Mouse (Mus musculus): ENCODE results near the gene Ces1d. TPM values are rescaled to one million over a fixed set of nuclear protein-coding genes. Genes with fewer than 3 reads are reported as not detected.
"Not testable (repeated sequence)": the region's sequence is repeated elsewhere in the genome, so short reads cannot be mapped to it uniquely, and the experiment has no call there.

Gene Ces1d
- polyA plus RNA-seq, 1 experiment from 2014 or later: 0.34 TPM

DNA sequence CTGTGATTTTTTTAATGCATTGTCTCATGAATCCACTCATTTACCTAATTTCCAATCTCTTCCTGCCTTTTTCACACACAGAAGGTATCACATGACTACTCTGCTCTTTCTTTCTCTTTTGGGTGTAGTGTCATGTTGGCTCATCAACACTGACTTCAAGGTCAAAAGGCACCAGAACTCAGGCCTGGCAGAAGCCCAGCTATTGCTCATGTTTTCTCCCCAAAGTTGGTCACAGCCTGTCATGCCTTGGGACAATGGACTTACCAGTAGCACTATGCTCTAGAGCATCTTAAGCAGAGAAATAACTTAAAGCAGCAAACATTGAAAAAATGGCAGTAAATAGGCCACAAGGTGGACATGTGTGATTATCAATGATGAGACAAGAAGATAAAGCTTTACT, 13.5 kb upstream of the Ces1d start:
- Histone ChIP-seq H3K9me3 (no peaks in the 10 kb centered on the region), H3K27ac (no peak overlapping the region), H3K4me1 (replicated peaks) (no peaks in the 10 kb centered on the region), H3K4me2 (replicated peaks) (no peak overlapping the region), H3K27me3 (no peaks in the 10 kb centered on the region), H3K9ac (replicated peaks) (no peak overlapping the region), H3K4me3 (replicated peaks) (no peak overlapping the region), H3K36me3 (no peaks in the 10 kb centered on the region)
- ATAC-seq: no peak

DNA sequence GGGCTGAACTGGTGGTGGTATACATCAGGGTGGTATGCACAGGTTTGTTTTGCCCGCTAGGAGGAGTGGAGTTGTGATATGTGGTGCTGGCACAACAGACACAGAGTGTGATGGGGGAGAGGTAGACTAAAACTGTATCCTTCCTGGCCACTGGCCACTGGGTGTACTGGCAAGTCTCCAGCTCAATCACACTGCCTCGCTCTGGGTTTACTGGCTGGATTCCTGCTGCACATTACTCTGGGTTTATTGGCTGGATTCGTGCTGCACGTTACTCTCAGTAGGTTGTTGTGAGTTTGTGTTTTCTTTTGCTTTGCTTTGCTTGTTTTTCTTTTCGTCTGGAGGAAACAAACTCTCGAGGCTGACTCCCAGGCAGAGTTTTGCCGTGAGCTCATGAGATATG, 1.5 kb upstream of the Ces1d start:
- ATAC-seq: not testable (repeated sequence)

DNA sequence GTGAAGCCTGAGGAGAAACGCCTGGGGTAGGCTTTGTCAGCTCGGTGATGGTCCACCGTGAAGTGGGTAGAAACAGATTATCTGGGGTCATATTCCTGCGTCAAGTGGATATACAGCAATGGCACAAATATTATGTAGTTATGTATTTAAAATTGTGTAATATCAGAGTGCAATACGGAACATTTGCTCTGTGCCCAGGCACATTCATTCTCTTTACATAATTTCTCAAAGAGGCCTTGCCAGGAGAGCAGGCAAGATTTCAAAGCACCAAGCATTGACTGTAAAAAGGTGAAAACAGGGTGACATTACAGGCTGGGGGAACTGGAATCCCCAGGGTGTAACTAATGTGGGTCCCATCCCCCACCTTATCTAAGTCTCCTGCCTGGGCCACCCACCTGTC, 1.2 kb downstream of the Ces1d start:
- H3K27me3 ChIP-seq: no peaks in the 10 kb centered on the region
- H3K36me3 ChIP-seq: no peaks in the 10 kb centered on the region
- no peak for ATAC-seq
- no peak overlapping the region for H3K27ac ChIP-seq
- no peak overlapping the region for H3K4me2 ChIP-seq (replicated peaks)
- no peak overlapping the region for H3K4me3 ChIP-seq (replicated peaks)
- no peak overlapping the region for H3K9ac ChIP-seq (replicated peaks)
- no peaks in the 10 kb centered on the region for H3K4me1 ChIP-seq (replicated peaks)
- WGBS: 92% methylated on average over 5 of the region's 5 CpGs
- no peaks in the 10 kb centered on the region for H3K9me3 ChIP-seq

More for the DNA sequence above, 1.5 kb upstream of the Ces1d start:
- not testable (repeated sequence) for H3K9ac ChIP-seq (replicated peaks); H3K9me3 ChIP-seq; H3K36me3 ChIP-seq; H3K27ac ChIP-seq; H3K4me1 ChIP-seq (replicated peaks); H3K4me3 ChIP-seq (replicated peaks); H3K4me2 ChIP-seq (replicated peaks); H3K27me3 ChIP-seq
- WGBS: 85% methylated on average over 7 of the region's 7 CpGs

GRCm38 (mm10) chr8:93180581-93181129, 17.0 kb downstream of the Ces1d start:
- no peak for ATAC-seq
- no peaks in the 10 kb centered on the region for H3K9me3 ChIP-seq
- WGBS: 86% methylated on average over 4 of the region's 4 CpGs
- H3K4me1 ChIP-seq (replicated peaks): no peaks in the 10 kb centered on the region
- H3K4me2 ChIP-seq (replicated peaks): no peak overlapping the region
- no peak overlapping the region for H3K27ac ChIP-seq
- H3K27me3 ChIP-seq: no peaks in the 10 kb centered on the region
- no peaks in the 10 kb centered on the region for H3K36me3 ChIP-seq
- no peak overlapping the region for H3K9ac ChIP-seq (replicated peaks)
- no peak overlapping the region for H3K4me3 ChIP-seq (replicated peaks)

- Histone ChIP-seq H3K27me3 (no peaks in the 10 kb centered on the region), H3K9me3 (no peaks in the 10 kb centered on the region), H3K4me3 (replicated peaks) (no peak overlapping the region), H3K9ac (replicated peaks) (no peak overlapping the region), H3K36me3 (no peaks in the 10 kb centered on the region), H3K27ac (no peak overlapping the region), H3K4me1 (replicated peaks) (no peaks in the 10 kb centered on the region), H3K4me2 (replicated peaks) (no peak overlapping the region)
- ATAC-seq: no peak
- WGBS: 67% methylated on average over 1 of the region's 1 CpGs
Observed at GRCm38 (mm10) chr8:93176593-93176992, 21.0 kb downstream of the Ces1d start.

DNA sequence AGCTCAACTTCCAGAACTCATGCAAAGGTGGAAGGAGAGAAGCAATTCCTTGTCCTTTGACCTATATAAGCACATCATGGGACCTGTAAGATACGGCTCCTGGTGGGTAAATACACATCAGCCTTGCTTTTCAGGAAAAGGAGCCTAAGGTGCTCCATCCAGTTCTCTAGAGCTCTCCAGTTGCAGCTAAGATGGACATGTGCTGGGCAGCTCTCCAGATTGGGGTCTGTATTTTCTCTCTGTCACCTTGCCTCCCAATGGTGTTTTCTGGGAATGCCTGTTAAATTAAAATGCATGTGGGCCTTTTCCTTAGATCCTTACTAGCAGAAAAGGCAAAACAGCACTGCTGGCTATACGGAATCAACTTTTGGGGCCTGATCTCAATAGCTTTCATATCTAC, 23.1 kb downstream of the Ces1d start:
- no peak overlapping the region for H3K27ac ChIP-seq
- H3K4me1 ChIP-seq (replicated peaks): no peaks in the 10 kb centered on the region
- ATAC-seq: no peak
- H3K4me2 ChIP-seq (replicated peaks): no peak overlapping the region
- no peaks in the 10 kb centered on the region for H3K36me3 ChIP-seq
- H3K4me3 ChIP-seq (replicated peaks): no peak overlapping the region
- no peaks in the 10 kb centered on the region for H3K27me3 ChIP-seq
- WGBS: 91% methylated on average over 2 of the region's 2 CpGs
- no peak overlapping the region for H3K9ac ChIP-seq (replicated peaks)
- H3K9me3 ChIP-seq: no peaks in the 10 kb centered on the region

DNA sequence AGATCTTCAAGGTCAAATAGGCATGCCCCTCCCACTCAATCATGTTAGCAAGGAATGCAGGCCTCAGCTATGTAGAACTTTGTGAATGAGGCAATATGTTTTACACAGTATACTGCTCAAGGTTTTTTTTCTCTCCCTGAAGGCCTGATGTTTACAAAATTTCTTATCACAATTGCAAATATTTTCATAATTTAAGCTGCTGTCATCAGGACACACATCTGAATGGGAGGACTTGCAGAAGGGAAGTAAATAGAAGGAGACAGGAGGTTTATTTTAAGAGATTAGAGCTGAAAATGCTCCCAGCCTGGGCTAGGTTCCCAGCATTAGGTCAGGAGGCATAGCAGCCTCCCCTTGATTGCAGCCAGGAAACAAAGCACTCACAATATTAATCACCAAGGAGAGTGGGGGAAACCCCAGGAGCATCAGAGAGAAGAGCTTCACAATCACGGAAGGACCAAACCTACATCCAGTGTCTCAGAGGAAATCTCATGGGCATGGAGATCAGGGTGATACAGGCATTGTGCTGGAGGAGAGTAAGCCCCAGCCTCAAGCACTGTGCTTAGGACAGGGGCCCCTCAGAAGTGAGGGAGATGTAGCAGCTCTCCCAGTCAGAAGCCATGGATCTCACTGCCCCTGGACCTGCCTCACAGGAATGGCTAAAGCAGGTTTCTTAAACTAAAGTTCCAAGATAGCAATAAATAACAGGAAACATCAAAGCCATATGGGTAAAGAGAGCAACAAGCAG, 25.6 kb downstream of the Ces1d start:
- ATAC-seq: no peak
- H3K4me2 ChIP-seq (replicated peaks): no peak overlapping the region
- WGBS: 39% methylated on average over 1 of the region's 1 CpGs
- H3K9ac ChIP-seq (replicated peaks): no peak overlapping the region
- H3K27ac ChIP-seq: no peak overlapping the region
- H3K27me3 ChIP-seq: no peaks in the 10 kb centered on the region
- no peaks in the 10 kb centered on the region for H3K4me1 ChIP-seq (replicated peaks)
- no peaks in the 10 kb centered on the region for H3K36me3 ChIP-seq
- H3K9me3 ChIP-seq: no peaks in the 10 kb centered on the region
- H3K4me3 ChIP-seq (replicated peaks): no peak overlapping the region

GRCm38 (mm10) chr8:93163363-93163762, 34.3 kb downstream of the Ces1d start:
- Histone ChIP-seq H3K4me3 (replicated peaks) (no peak overlapping the region), H3K4me2 (replicated peaks) (no peak overlapping the region), H3K36me3 (no peaks in the 10 kb centered on the region), H3K27ac (no peak overlapping the region), H3K9ac (replicated peaks) (no peak overlapping the region), H3K9me3 (no peaks in the 10 kb centered on the region), H3K27me3 (no peaks in the 10 kb centered on the region), H3K4me1 (replicated peaks) (no peaks in the 10 kb centered on the region)
- 95% methylated on average over 1 of the region's 1 CpGs for WGBS
- ATAC-seq: no peak

GRCm38 (mm10) chr8:93151401-93151800, 46.2 kb downstream of the Ces1d start:
- Histone ChIP-seq H3K9ac (replicated peaks) (no peak overlapping the region), H3K4me1 (replicated peaks) (no peaks in the 10 kb centered on the region), H3K27me3 (no peaks in the 10 kb centered on the region), H3K4me2 (replicated peaks) (no peak overlapping the region), H3K4me3 (replicated peaks) (no peak overlapping the region), H3K9me3 (no peaks in the 10 kb centered on the region), H3K27ac (no peak overlapping the region), H3K36me3 (no peaks in the 10 kb centered on the region)
- WGBS: 86% methylated on average over 1 of the region's 1 CpGs
- no peak for ATAC-seq

DNA sequence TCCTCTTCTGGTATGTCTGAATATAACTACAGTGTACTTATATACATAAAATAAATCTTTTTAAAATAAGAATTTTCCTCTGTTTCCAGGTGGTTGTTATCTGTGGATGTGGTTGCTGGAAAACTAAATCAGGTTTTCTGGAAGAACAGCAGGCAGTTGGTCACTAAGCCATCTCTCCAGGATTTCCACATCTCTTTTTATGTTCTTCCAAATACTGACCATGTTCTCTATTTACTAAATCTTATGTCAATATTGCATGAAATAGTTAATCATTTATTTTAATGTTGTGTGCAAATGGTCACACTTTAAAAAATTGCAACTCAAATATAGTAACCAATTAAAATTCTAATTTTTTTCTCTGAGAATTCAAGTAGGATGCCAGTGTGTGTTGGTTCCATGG, 50.3 kb downstream of the Ces1d start:
- no peak overlapping the region for H3K4me2 ChIP-seq (replicated peaks)
- no peaks in the 10 kb centered on the region for H3K9me3 ChIP-seq
- no peak overlapping the region for H3K27ac ChIP-seq
- no peaks in the 10 kb centered on the region for H3K27me3 ChIP-seq
- no peak overlapping the region for H3K9ac ChIP-seq (replicated peaks)
- no peaks in the 10 kb centered on the region for H3K36me3 ChIP-seq
- ATAC-seq: no peak
- H3K4me1 ChIP-seq (replicated peaks): no peaks in the 10 kb centered on the region
- no peak overlapping the region for H3K4me3 ChIP-seq (replicated peaks)

GRCm38 (mm10) chr8:93140696-93141095, 56.9 kb downstream of the Ces1d start:
- Histone ChIP-seq H3K27ac (no peak overlapping the region), H3K9me3 (no peaks in the 10 kb centered on the region), H3K9ac (replicated peaks) (no peak overlapping the region), H3K4me2 (replicated peaks) (no peak overlapping the region), H3K36me3 (no peaks in the 10 kb centered on the region), H3K27me3 (no peaks in the 10 kb centered on the region), H3K4me1 (replicated peaks) (no peaks in the 10 kb centered on the region), H3K4me3 (replicated peaks) (no peak overlapping the region)
- WGBS: 45% methylated on average over 1 of the region's 1 CpGs
- ATAC-seq: no peak

GRCm38 (mm10) chr8:93132196-93132595, 65.4 kb downstream of the Ces1d start:
- no peak overlapping the region for H3K27ac ChIP-seq

More at GRCm38 (mm10) chr8:93132196-93132595, 65.4 kb downstream of the Ces1d start:
- H3K4me1 ChIP-seq (replicated peaks): no peaks in the 10 kb centered on the region
- WGBS: 98% methylated on average over 2 of the region's 2 CpGs
- H3K27me3 ChIP-seq: no peaks in the 10 kb centered on the region
- H3K4me3 ChIP-seq (replicated peaks): no peak overlapping the region
- ATAC-seq: no peak
- no peaks in the 10 kb centered on the region for H3K36me3 ChIP-seq
- no peaks in the 10 kb centered on the region for H3K9me3 ChIP-seq
- H3K9ac ChIP-seq (replicated peaks): no peak overlapping the region
- no peak overlapping the region for H3K4me2 ChIP-seq (replicated peaks)
